Mouse (Mus musculus) neural tube, embryonic 14.5 days (tissue): ENCODE measurements around the gene Pidd1. TPM values are rescaled to one million over a fixed set of nuclear protein-coding genes. Genes with fewer than 3 reads are reported as not detected.

Experiments used
- ATAC-seq: fragments of 200-750 bp; cut with Nextera tagmentation; 2 replicates; pipeline ENCODE4 v1.8.0; 2017; ENCODE audit warnings: low read depth, mild to moderate bottlenecking, moderate TSS enrichment, moderate library complexity
- H3K27ac ChIP-seq: fragments of 300-500 bp; sonication (generic); 2 replicates; pipeline ENCODE4 v1.5.1; 2014; ENCODE audit warnings: low read depth, mild to moderate bottlenecking, control low read depth, low read length, moderate library complexity, mixed read lengths
- H3K27me3 ChIP-seq: fragments of 300-500 bp; sonication (generic); 2 replicates; pipeline ENCODE4 v1.6.1; 2014; ENCODE audit warnings: low read length; ENCODE audit not compliant: control insufficient read depth, insufficient read depth
- H3K36me3 ChIP-seq: fragments of 300-500 bp; sonication (generic); 2 replicates; pipeline ENCODE4 v1.6.1; 2014; ENCODE audit warnings: low read length, mixed read lengths; ENCODE audit not compliant: control insufficient read depth, insufficient read depth
- H3K4me1 ChIP-seq: fragments of 300-500 bp; sonication (generic); 2 replicates; pipeline ENCODE4 v1.6.1; 2014; ENCODE audit warnings: low read length; ENCODE audit not compliant: control insufficient read depth, insufficient read depth
- H3K4me2 ChIP-seq: fragments of 300-500 bp; sonication (generic); 2 replicates; pipeline ENCODE4 v1.6.1; 2014; ENCODE audit warnings: mild to moderate bottlenecking, low read depth, low read length, control low read depth
- H3K4me3 ChIP-seq: fragments of 300-500 bp; sonication (generic); 2 replicates; pipeline ENCODE4 v1.5.1; 2014; ENCODE audit warnings: low read depth, low read length, control low read depth, mixed read lengths
- H3K9ac ChIP-seq: fragments of 300-500 bp; sonication (generic); replicated peaks from 2 replicates; pipeline ENCODE4 v1.6.1; 2014; ENCODE audit warnings: low read depth, mild to moderate bottlenecking, control low read depth, low read length, mixed read lengths
- H3K9me3 ChIP-seq: fragments of 300-500 bp; sonication (generic); 2 replicates; pipeline ENCODE4 v1.6.1; 2016; ENCODE audit warnings: low read length; ENCODE audit not compliant: control insufficient read depth
- WGBS: fragments of 180-500 bp; shearing (Covaris S2); extraction: QIAGEN DNeasy Blood & Tissue Kit; methylation state at CpG from one replicate; pipeline ENCODE4 v1.1.7; 2014; 5-methylcytosine and 5-hydroxymethylcytosine counted together
- polyA plus RNA-seq: library from polyadenylated mRNA; unstranded; fragments of >200 nt; fragmentation: Nextera tagmentation; extraction: Ambion mirVana; gene quantifications from 2 replicates; pipeline ENCODE4 v1.2.1, GENCODE M21; 2014

Pidd1 gene
- polyA plus RNA-seq, 1 experiment from 2014 or later, result 2.5 TPM

- no peak for ATAC-seq
- Histone ChIP-seq H3K4me1 (peaks cover 31% of the 10 kb centered on the region), H3K27ac (no peak overlapping the region), H3K4me2 (peak overlapping the region; percentile 90; the same call in 1 of the 2 replicates), H3K4me3 (peak overlapping the region; percentile 49; the same call in 1 of the 2 replicates), H3K9me3 (no peaks in the 10 kb centered on the region), H3K36me3 (peaks cover 16% of the 10 kb centered on the region), H3K9ac (0 out of 2 replicates have a peak overlapping the region, but pooled peaks have one; percentile 72), H3K27me3 (no peaks in the 10 kb centered on the region)
- WGBS, result 75% methylated on average over 9 of the region's 9 CpGs
Observed at GRCm38 (mm10) chr7:141435856-141436522, 7.8 kb downstream of the Pidd1 start.

GRCm38 (mm10) chr7:141435129-141435855 is 8.5 kb downstream of the Pidd1 start:
- Histone ChIP-seq H3K27me3 (no peaks in the 10 kb centered on the region), H3K36me3 (peaks cover 22% of the 10 kb centered on the region), H3K27ac (peak overlapping the region; percentile 78), H3K9me3 (no peaks in the 10 kb centered on the region), H3K9ac (peak overlapping the region; percentile 72), H3K4me3 (peak overlapping the region; percentile 49), H3K4me2 (peak overlapping the region; percentile 85), H3K4me1 (peaks cover 31% of the 10 kb centered on the region)
- 4% methylated on average over 17 of the region's 17 CpGs for WGBS
- peak; percentile 2; the same call in 1 of the 2 replicates for ATAC-seq

- Histone ChIP-seq H3K4me2 (peak overlapping the region; percentile 85), H3K9me3 (no peaks in the 10 kb centered on the region), H3K4me1 (peaks cover 31% of the 10 kb centered on the region), H3K9ac (peak overlapping the region; percentile 72), H3K4me3 (peak overlapping the region; percentile 49), H3K27ac (peak overlapping the region; percentile 78), H3K27me3 (no peaks in the 10 kb centered on the region), H3K36me3 (peaks cover 23% of the 10 kb centered on the region)
- ATAC-seq, result 0 out of 2 replicates have a peak, but pooled peaks have one; percentile 15
- WGBS, result 7% methylated on average over 8 of the region's 8 CpGs
Observed at GRCm38 (mm10) chr7:141434464-141434863, 9.4 kb downstream of the Pidd1 start.

- Histone ChIP-seq H3K4me3 (peak overlapping the region; percentile 49), H3K27me3 (no peaks in the 10 kb centered on the region), H3K36me3 (peaks cover 23% of the 10 kb centered on the region), H3K4me1 (peaks cover 32% of the 10 kb centered on the region), H3K9me3 (no peaks in the 10 kb centered on the region), H3K27ac (peak overlapping the region; percentile 78), H3K4me2 (peak overlapping the region; percentile 85), H3K9ac (peak overlapping the region; percentile 72)
- no peak for ATAC-seq
- 72% methylated on average over 15 of the region's 15 CpGs for WGBS
Observed at GRCm38 (mm10) chr7:141433517-141434400, 10.1 kb downstream of the Pidd1 start.

- Histone ChIP-seq H3K27me3 (no peaks in the 10 kb centered on the region), H3K4me2 (peak overlapping the region; percentile 85; the same call in 1 of the 2 replicates), H3K27ac (no peak overlapping the region), H3K4me1 (peaks cover 37% of the 10 kb centered on the region), H3K4me3 (no peak overlapping the region), H3K36me3 (peaks cover 23% of the 10 kb centered on the region), H3K9ac (no peak overlapping the region), H3K9me3 (no peaks in the 10 kb centered on the region)
- no peak for ATAC-seq
- 87% methylated on average over 6 of the region's 6 CpGs for WGBS
Observed at GRCm38 (mm10) chr7:141432741-141433516, 10.9 kb downstream of the Pidd1 start.

GRCm38 (mm10) chr7:141432186-141432611 is 11.6 kb downstream of the Pidd1 start:
- Histone ChIP-seq H3K9ac (no peak overlapping the region), H3K4me2 (no peak overlapping the region), H3K4me3 (no peak overlapping the region), H3K27me3 (no peaks in the 10 kb centered on the region), H3K4me1 (peaks cover 37% of the 10 kb centered on the region), H3K27ac (no peak overlapping the region), H3K9me3 (no peaks in the 10 kb centered on the region), H3K36me3 (peaks cover 23% of the 10 kb centered on the region)
- 85% methylated on average over 8 of the region's 8 CpGs for WGBS
- no peak for ATAC-seq

- Histone ChIP-seq H3K4me3 (no peak overlapping the region), H3K27me3 (no peaks in the 10 kb centered on the region), H3K27ac (no peak overlapping the region), H3K9me3 (no peaks in the 10 kb centered on the region), H3K36me3 (peaks cover 26% of the 10 kb centered on the region), H3K4me2 (no peak overlapping the region), H3K9ac (no peak overlapping the region), H3K4me1 (peaks cover 34% of the 10 kb centered on the region)
- WGBS, result 95% methylated on average over 19 of the region's 19 CpGs
- ATAC-seq, result no peak
Observed at GRCm38 (mm10) chr7:141431434-141432185, 12.2 kb downstream of the Pidd1 start.
